Mouse (Mus musculus): ENCODE measurements around the gene Jsrp1. TPM values are rescaled to one million over a fixed set of nuclear protein-coding genes. Genes with fewer than 3 reads are reported as not detected.

Jsrp1 gene
- polyA plus RNA-seq, 1 experiment from 2014 or later: 0.80 TPM

- H3K4me1 ChIP-seq: peaks cover 61% of the 10 kb centered on the region
These were observed 8.4 kb downstream of the Jsrp1 start, which contains the start of gene Amh for GRCm38 (mm10) chr10:80804916-80805315. TSS of gene Amh (plus strand) at chr10:80805243.

GRCm38 (mm10) chr10:80804340-80804739 lies 9.0 kb downstream of the Jsrp1 start:
- Histone ChIP-seq H3K4me1 (peaks cover 63% of the 10 kb centered on the region), H3K27ac (no peak overlapping the region), H3K36me3 (peaks cover 74% of the 10 kb centered on the region), H3K9me3 (replicated peaks) (no peaks in the 10 kb centered on the region), H3K27me3 (ENCODE audit: low read depth, poor library complexity, severe bottlenecking) (peaks cover 36% of the 10 kb centered on the region), H3K4me3 (no peak overlapping the region)
- WGBS: 100% methylated on average over 2 of the region's 2 CpGs
- no peak for DNase-seq (ENCODE audit: low spot score)

More at GRCm38 (mm10) chr10:80804916-80805315, 8.4 kb downstream of the Jsrp1 start, which contains the start of gene Amh:
- H3K27me3 ChIP-seq (ENCODE audit: low read depth, poor library complexity, severe bottlenecking): peaks cover 41% of the 10 kb centered on the region
- peaks cover 70% of the 10 kb centered on the region for H3K36me3 ChIP-seq
- H3K27ac ChIP-seq: no peak within 1 kb of the TSS
- whole genome bisulfite sequencing: 76% methylated on average over 6 of the region's 6 CpGs
- DNase-seq (ENCODE audit: low spot score): no peak
- H3K4me3 ChIP-seq: peak within 1 kb of the TSS; percentile 8; the same call in 1 of the 2 replicates
- no peaks in the 10 kb centered on the region for H3K9me3 ChIP-seq (replicated peaks)

- 0 out of 2 replicates have a peak overlapping the region, but pooled peaks have one; percentile 7 for H3K4me3 ChIP-seq
- 83% methylated on average over 3 of the region's 3 CpGs for WGBS
- H3K9me3 ChIP-seq (replicated peaks): no peaks in the 10 kb centered on the region
- H3K27ac ChIP-seq: no peak overlapping the region
- peaks cover 52% of the 10 kb centered on the region for H3K4me1 ChIP-seq
- no peak for DNase-seq (ENCODE audit: low spot score)
- H3K27me3 ChIP-seq (ENCODE audit: low read depth, poor library complexity, severe bottlenecking): peaks cover 22% of the 10 kb centered on the region
- peaks cover 74% of the 10 kb centered on the region for H3K36me3 ChIP-seq
These were observed 10.3 kb downstream of the Jsrp1 start for GRCm38 (mm10) chr10:80802996-80803395.

GRCm38 (mm10) chr10:80802204-80802912 lies 10.9 kb downstream of the Jsrp1 start:
- H3K27me3 ChIP-seq (ENCODE audit: low read depth, poor library complexity, severe bottlenecking): peaks cover 16% of the 10 kb centered on the region
- no peak for DNase-seq (ENCODE audit: low spot score)
- H3K4me3 ChIP-seq: 0 out of 2 replicates have a peak overlapping the region, but pooled peaks have one; percentile 14
- H3K4me1 ChIP-seq: peaks cover 46% of the 10 kb centered on the region
- WGBS: 89% methylated on average over 10 of the region's 10 CpGs
- H3K9me3 ChIP-seq (replicated peaks): no peaks in the 10 kb centered on the region
- no peak overlapping the region for H3K27ac ChIP-seq
- peaks cover 74% of the 10 kb centered on the region for H3K36me3 ChIP-seq

GRCm38 (mm10) chr10:80799070-80799566 lies 14.2 kb downstream of the Jsrp1 start:
- Histone ChIP-seq H3K36me3 (peaks cover 76% of the 10 kb centered on the region), H3K9me3 (replicated peaks) (no peaks in the 10 kb centered on the region), H3K4me1 (peaks cover 36% of the 10 kb centered on the region), H3K4me3 (peak overlapping the region; percentile 69), H3K27me3 (ENCODE audit: low read depth, poor library complexity, severe bottlenecking) (no peaks in the 10 kb centered on the region), H3K27ac (peak overlapping the region; percentile 91)
- 5% methylated on average over 18 of the region's 18 CpGs for WGBS
- DNase-seq (ENCODE audit: low spot score): no peak

- no peaks in the 10 kb centered on the region for H3K9me3 ChIP-seq (replicated peaks)
- no peaks in the 10 kb centered on the region for H3K27me3 ChIP-seq (ENCODE audit: low read depth, poor library complexity, severe bottlenecking)
- peak; percentile 94 for DNase-seq (ENCODE audit: low spot score)
- H3K4me3 ChIP-seq: peak within 1 kb of the TSS; percentile 69
- peaks cover 76% of the 10 kb centered on the region for H3K36me3 ChIP-seq
- WGBS: under 1% methylated on average over 104 of the region's 104 CpGs
- peaks cover 35% of the 10 kb centered on the region for H3K4me1 ChIP-seq
- H3K27ac ChIP-seq: peak within 1 kb of the TSS; percentile 91
These were observed 14.9 kb downstream of the Jsrp1 start, which contains the start of the genes Sf3a2 and Plekhj1 for GRCm38 (mm10) chr10:80798150-80799006. TSS of gene Sf3a2 (plus strand) at chr10:80798198. TSS of gene Plekhj1 (minus strand) at chr10:80798626.

- DNase-seq (ENCODE audit: low spot score): peak; percentile 60
- Histone ChIP-seq H3K9me3 (replicated peaks) (no peaks in the 10 kb centered on the region), H3K4me3 (peak overlapping the region; percentile 69), H3K36me3 (peaks cover 76% of the 10 kb centered on the region), H3K4me1 (peaks cover 35% of the 10 kb centered on the region), H3K27me3 (ENCODE audit: low read depth, poor library complexity, severe bottlenecking) (no peaks in the 10 kb centered on the region), H3K27ac (peak overlapping the region; percentile 91)
- WGBS: 3% methylated on average over 59 of the region's 59 CpGs
These were observed 15.8 kb downstream of the Jsrp1 start for GRCm38 (mm10) chr10:80797186-80798149.

GRCm38 (mm10) chr10:80796307-80796848 lies 16.9 kb downstream of the Jsrp1 start:
- 88% methylated on average over 9 of the region's 9 CpGs for WGBS
- peaks cover 44% of the 10 kb centered on the region for H3K4me1 ChIP-seq

GRCm38 (mm10) chr10:80794750-80795149 lies 18.5 kb downstream of the Jsrp1 start:
- DNase-seq (ENCODE audit: low spot score): no peak
- no peaks in the 10 kb centered on the region for H3K9me3 ChIP-seq (replicated peaks)
- 0 out of 2 replicates have a peak overlapping the region, but pooled peaks have one; percentile 10 for H3K27ac ChIP-seq
- H3K27me3 ChIP-seq (ENCODE audit: low read depth, poor library complexity, severe bottlenecking): no peaks in the 10 kb centered on the region
- WGBS: 94% methylated on average over 8 of the region's 8 CpGs
- peaks cover 42% of the 10 kb centered on the region for H3K4me1 ChIP-seq
- H3K4me3 ChIP-seq: no peak overlapping the region
- peaks cover 76% of the 10 kb centered on the region for H3K36me3 ChIP-seq

More at GRCm38 (mm10) chr10:80796307-80796848, 16.9 kb downstream of the Jsrp1 start:
- Histone ChIP-seq H3K36me3 (peaks cover 76% of the 10 kb centered on the region), H3K4me3 (peak overlapping the region; percentile 69), H3K27me3 (ENCODE audit: low read depth, poor library complexity, severe bottlenecking) (no peaks in the 10 kb centered on the region), H3K27ac (0 out of 2 replicates have a peak overlapping the region, but pooled peaks have one; percentile 91), H3K9me3 (replicated peaks) (no peaks in the 10 kb centered on the region)
- DNase-seq (ENCODE audit: low spot score): no peak

- WGBS: 91% methylated on average over 4 of the region's 4 CpGs
- no peak overlapping the region for H3K27ac ChIP-seq
- H3K9me3 ChIP-seq (replicated peaks): no peaks in the 10 kb centered on the region
- H3K4me3 ChIP-seq: 0 out of 2 replicates have a peak overlapping the region, but pooled peaks have one; percentile 1
- H3K4me1 ChIP-seq: peaks cover 36% of the 10 kb centered on the region
- no peak for DNase-seq (ENCODE audit: low spot score)
- no peaks in the 10 kb centered on the region for H3K27me3 ChIP-seq (ENCODE audit: low read depth, poor library complexity, severe bottlenecking)
- H3K36me3 ChIP-seq: peaks cover 84% of the 10 kb centered on the region
These were observed 19.5 kb downstream of the Jsrp1 start for GRCm38 (mm10) chr10:80793803-80794202.

- Histone ChIP-seq H3K9me3 (replicated peaks) (no peaks in the 10 kb centered on the region), H3K27me3 (ENCODE audit: low read depth, poor library complexity, severe bottlenecking) (no peaks in the 10 kb centered on the region), H3K4me1 (peaks cover 36% of the 10 kb centered on the region), H3K27ac (no peak overlapping the region), H3K4me3 (no peak overlapping the region), H3K36me3 (peaks cover 89% of the 10 kb centered on the region)
- 93% methylated on average over 13 of the region's 13 CpGs for WGBS
- no peak for DNase-seq (ENCODE audit: low spot score)
These were observed 20.1 kb downstream of the Jsrp1 start for GRCm38 (mm10) chr10:80793033-80793784.

Measured in limb, embryonic 10.5 days (tissue).